Mouse (Mus musculus): Measurements from ENCODE around the gene Med31. TPM values are rescaled to one million over a fixed set of nuclear protein-coding genes. Genes with fewer than 3 reads are reported as not detected.
A peak's percentile ranks its signal among the peaks of the same experiment; 100 is the strongest.

Med31 gene
- polyA plus RNA-seq (2015; fragmentation: Nextera tagmentation; extraction: Ambion mirVana): 49.4 and 50.9 TPM in 2 replicates

DNA sequence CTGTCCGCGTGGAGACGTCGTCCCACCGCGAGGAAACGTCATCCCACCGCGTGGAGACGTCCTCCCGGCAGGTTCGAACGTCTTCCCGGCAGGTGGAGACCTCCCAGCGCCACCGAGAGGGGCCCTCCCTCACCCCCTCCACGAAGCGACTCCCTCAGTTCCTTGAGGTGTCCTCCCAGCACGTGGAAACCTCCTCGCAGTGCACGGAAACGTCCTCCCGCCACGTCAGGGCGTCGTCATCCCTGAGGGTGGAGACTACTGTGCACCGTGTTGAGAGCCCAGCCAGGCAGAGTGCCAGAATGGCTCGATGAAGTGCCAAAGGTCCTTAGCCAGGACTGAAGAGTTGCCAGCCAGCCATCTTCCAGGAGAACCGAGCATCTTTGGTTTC lies at the start of gene Med31:
TSS of gene Med31 (minus strand) at position 183 of the 388 bp plus-strand sequence.
- H3K27ac ChIP-seq (replicated peaks): peak within 1 kb of the TSS; percentile 73
- 2% methylated on average over 29 of the region's 29 CpGs for WGBS
- peak; percentile 61 for ATAC-seq (ENCODE audit: insufficient number of reproducible peaks, low FRiP score, low TSS enrichment, low read depth)

DNA sequence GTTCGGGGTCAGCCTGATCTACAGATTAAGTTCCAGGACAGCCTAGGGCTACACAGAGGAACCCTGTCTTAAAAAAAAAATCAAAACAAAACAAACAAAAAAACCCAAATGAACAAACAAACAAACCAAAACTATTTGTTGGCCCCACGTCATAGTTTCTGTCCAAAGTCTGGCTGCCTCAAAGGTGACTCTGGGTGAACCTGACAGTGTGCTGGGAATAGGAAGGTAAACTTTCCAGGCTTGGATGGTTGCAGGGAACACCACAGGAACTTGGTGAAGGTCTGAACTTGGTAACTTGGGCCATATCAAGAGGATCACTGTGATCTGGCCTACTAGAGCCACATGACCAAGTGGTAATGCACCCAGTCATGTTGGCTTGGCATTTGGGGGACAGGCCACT lies 41.0 kb upstream of the Med31 start:
- Histone ChIP-seq H3K27me3 (no peaks in the 10 kb centered on the region), H3K4me1 (no peaks in the 10 kb centered on the region), H3K4me2 (replicated peaks) (no peak overlapping the region), H3K27ac (replicated peaks) (no peak overlapping the region), H3K36me3 (no peaks in the 10 kb centered on the region), H3K9ac (no peak overlapping the region), H3K4me3 (replicated peaks) (no peak overlapping the region), H3K9me3 (replicated peaks) (no peaks in the 10 kb centered on the region)
- WGBS: 66% methylated on average over 2 of the region's 2 CpGs
- no peak for ATAC-seq (ENCODE audit: insufficient number of reproducible peaks, low FRiP score, low TSS enrichment, low read depth)

More for the DNA sequence above, at the start of gene Med31:
- H3K27me3 ChIP-seq: no peaks in the 10 kb centered on the region
- H3K4me1 ChIP-seq: peaks cover 12% of the 10 kb centered on the region
- H3K4me3 ChIP-seq (replicated peaks): peak within 1 kb of the TSS; percentile 82
- peak within 1 kb of the TSS; percentile 76 for H3K9ac ChIP-seq
- no peaks in the 10 kb centered on the region for H3K9me3 ChIP-seq (replicated peaks)
- H3K36me3 ChIP-seq: peaks cover 18% of the 10 kb centered on the region
- H3K4me2 ChIP-seq (replicated peaks): peak within 1 kb of the TSS; percentile 96

GRCm38 (mm10) chr11:72255629-72256028 lies 40.2 kb upstream of the Med31 start:
- no peak for ATAC-seq (ENCODE audit: insufficient number of reproducible peaks, low FRiP score, low TSS enrichment, low read depth)
- H3K4me3 ChIP-seq (replicated peaks): no peak overlapping the region
- H3K4me1 ChIP-seq: no peaks in the 10 kb centered on the region
- no peak overlapping the region for H3K4me2 ChIP-seq (replicated peaks)
- no peaks in the 10 kb centered on the region for H3K27me3 ChIP-seq
- H3K9ac ChIP-seq: no peak overlapping the region
- H3K36me3 ChIP-seq: no peaks in the 10 kb centered on the region
- no peak overlapping the region for H3K27ac ChIP-seq (replicated peaks)
- 98% methylated on average over 4 of the region's 4 CpGs for WGBS
- no peaks in the 10 kb centered on the region for H3K9me3 ChIP-seq (replicated peaks)

DNA sequence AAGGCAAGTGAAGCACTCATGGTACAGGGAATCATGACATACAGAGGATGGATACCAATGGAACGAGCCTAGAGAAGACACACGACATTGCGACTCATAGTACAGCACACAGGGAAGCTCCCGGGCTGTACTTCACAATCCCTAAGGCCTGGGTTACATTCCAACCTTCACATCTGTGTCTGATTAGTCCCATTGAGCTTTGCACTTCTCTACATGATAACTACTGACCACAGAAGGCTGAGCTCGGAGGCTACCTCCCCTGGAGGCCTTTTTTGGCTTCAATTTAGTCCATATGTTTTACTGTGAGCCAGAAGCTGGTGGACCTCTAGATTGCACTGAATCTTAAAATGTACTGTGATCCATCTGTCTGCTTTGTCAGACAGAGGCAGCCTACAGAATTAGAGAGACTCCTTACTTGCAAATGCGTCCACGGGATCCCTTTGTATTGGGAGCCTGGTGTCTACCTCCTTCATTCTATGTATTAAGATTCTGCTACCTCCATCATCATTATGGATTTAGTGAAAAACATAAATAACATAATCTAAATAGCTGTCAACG lies 29.9 kb upstream of the Med31 start:
- no peaks in the 10 kb centered on the region for H3K36me3 ChIP-seq
- H3K27me3 ChIP-seq: no peaks in the 10 kb centered on the region
- H3K4me1 ChIP-seq: no peaks in the 10 kb centered on the region
- no peak overlapping the region for H3K4me3 ChIP-seq (replicated peaks)
- H3K9ac ChIP-seq: no peak overlapping the region
- ATAC-seq (ENCODE audit: insufficient number of reproducible peaks, low FRiP score, low TSS enrichment, low read depth): no peak
- WGBS: 45% methylated on average over 8 of the region's 8 CpGs
- H3K9me3 ChIP-seq (replicated peaks): no peaks in the 10 kb centered on the region
- no peak overlapping the region for H3K4me2 ChIP-seq (replicated peaks)
- no peak overlapping the region for H3K27ac ChIP-seq (replicated peaks)

DNA sequence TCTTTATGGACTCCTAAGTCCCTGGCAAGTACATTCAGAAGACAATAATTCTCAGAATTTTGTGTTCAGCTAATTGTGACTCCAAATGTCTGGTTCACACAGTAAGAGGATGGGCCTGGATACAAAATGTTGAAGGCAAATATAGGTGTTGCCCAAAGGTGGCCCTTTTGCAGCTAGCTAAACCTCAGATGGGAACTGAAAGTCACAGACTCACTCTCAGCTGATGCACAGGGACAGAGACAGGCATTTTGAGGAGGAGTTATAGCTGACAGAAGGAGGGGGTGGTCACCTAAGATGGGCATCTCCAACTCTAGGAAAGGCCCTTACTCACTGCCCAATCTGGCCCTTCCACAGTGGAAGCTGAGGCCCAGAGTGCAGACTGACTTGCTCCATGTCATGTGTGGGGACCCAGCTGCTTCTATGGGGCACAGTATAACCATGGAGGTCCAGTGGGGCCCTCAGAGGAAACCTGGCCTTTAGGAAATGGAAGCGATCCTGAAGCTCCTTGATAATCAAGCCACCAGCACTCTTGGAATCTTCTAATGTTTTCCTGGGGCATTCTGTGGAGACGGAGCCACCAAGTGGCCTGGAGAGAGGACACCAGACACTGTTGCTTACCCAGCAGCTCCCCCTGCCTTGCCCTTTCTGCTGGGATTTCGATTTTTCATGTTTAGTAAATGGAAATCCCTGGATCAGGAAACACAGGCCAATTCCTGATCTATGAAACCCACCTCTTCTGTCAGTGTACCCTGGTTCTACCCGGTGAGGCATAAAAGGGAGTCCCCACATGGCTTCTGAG lies 24.9 kb upstream of the Med31 start:
- Histone ChIP-seq H3K36me3 (no peaks in the 10 kb centered on the region), H3K4me1 (no peaks in the 10 kb centered on the region), H3K9me3 (replicated peaks) (no peaks in the 10 kb centered on the region), H3K9ac (no peak overlapping the region), H3K4me2 (replicated peaks) (no peak overlapping the region), H3K27ac (replicated peaks) (no peak overlapping the region), H3K4me3 (replicated peaks) (no peak overlapping the region), H3K27me3 (no peaks in the 10 kb centered on the region)
- 68% methylated on average over 4 of the region's 4 CpGs for WGBS
- ATAC-seq (ENCODE audit: insufficient number of reproducible peaks, low FRiP score, low TSS enrichment, low read depth): no peak

GRCm38 (mm10) chr11:72234013-72234412 lies 18.6 kb upstream of the Med31 start:
- Histone ChIP-seq H3K9ac (no peak overlapping the region), H3K4me1 (no peaks in the 10 kb centered on the region), H3K4me2 (replicated peaks) (no peak overlapping the region), H3K36me3 (no peaks in the 10 kb centered on the region), H3K4me3 (replicated peaks) (no peak overlapping the region), H3K9me3 (replicated peaks) (no peaks in the 10 kb centered on the region), H3K27me3 (no peaks in the 10 kb centered on the region), H3K27ac (replicated peaks) (no peak overlapping the region)
- WGBS: 70% methylated on average over 5 of the region's 5 CpGs
- 0 out of 2 replicates have a peak, but pooled peaks have one; percentile 7 for ATAC-seq (ENCODE audit: insufficient number of reproducible peaks, low FRiP score, low TSS enrichment, low read depth)

DNA sequence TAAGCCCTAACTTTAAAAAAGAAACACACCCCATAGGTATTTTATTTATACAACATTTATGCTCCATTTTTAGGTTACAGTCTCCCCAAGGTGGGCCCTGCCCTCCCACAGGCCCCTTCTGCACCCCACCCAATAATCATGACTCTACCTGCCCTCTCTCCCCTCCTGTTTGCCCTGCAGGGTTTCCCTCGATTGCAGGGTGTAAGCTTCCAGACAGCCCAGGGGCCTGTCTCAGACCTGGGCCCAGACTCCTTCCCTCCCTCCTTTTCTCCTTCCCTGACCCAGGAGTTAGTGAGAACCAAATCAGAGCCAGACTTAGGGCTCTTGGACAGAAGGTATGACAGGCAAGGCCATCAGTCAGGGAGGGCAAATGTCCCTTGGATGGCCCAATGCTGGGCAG lies 17.6 kb upstream of the Med31 start:
- 32% methylated on average over 1 of the region's 1 CpGs for WGBS

DNA sequence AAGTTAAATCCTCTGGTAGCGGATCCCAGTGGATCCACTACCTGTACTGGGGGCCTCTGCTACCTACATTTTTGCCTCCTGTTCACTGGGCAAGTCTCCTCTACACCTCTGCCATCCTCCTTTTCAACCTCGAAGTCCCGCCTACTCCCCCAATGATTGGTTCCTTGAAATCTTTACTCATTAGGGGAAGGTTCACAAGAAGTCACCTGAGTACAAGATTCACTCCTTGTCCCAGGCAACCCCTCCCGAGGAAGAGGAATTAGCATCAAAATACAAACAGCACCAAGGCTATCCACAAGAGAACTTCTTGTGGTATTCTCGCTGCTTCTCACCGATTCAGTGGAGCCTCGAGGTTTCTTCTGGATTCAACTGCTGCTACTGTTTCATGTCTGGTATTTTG lies 16.7 kb upstream of the Med31 start:
- Histone ChIP-seq H3K27me3 (no peaks in the 10 kb centered on the region), H3K4me3 (replicated peaks) (no peak overlapping the region), H3K9me3 (replicated peaks) (no peaks in the 10 kb centered on the region), H3K4me2 (replicated peaks) (no peak overlapping the region), H3K27ac (replicated peaks) (no peak overlapping the region), H3K36me3 (no peaks in the 10 kb centered on the region), H3K4me1 (no peaks in the 10 kb centered on the region), H3K9ac (no peak overlapping the region)
- no peak for ATAC-seq (ENCODE audit: insufficient number of reproducible peaks, low FRiP score, low TSS enrichment, low read depth)
- 84% methylated on average over 7 of the region's 7 CpGs for WGBS

More for the DNA sequence above, 17.6 kb upstream of the Med31 start:
- no peak overlapping the region for H3K4me2 ChIP-seq (replicated peaks)
- H3K9me3 ChIP-seq (replicated peaks): no peaks in the 10 kb centered on the region
- H3K9ac ChIP-seq: no peak overlapping the region
- no peaks in the 10 kb centered on the region for H3K36me3 ChIP-seq
- no peak for ATAC-seq (ENCODE audit: insufficient number of reproducible peaks, low FRiP score, low TSS enrichment, low read depth)
- H3K27ac ChIP-seq (replicated peaks): no peak overlapping the region
- no peaks in the 10 kb centered on the region for H3K27me3 ChIP-seq
- no peak overlapping the region for H3K4me3 ChIP-seq (replicated peaks)
- no peaks in the 10 kb centered on the region for H3K4me1 ChIP-seq

DNA sequence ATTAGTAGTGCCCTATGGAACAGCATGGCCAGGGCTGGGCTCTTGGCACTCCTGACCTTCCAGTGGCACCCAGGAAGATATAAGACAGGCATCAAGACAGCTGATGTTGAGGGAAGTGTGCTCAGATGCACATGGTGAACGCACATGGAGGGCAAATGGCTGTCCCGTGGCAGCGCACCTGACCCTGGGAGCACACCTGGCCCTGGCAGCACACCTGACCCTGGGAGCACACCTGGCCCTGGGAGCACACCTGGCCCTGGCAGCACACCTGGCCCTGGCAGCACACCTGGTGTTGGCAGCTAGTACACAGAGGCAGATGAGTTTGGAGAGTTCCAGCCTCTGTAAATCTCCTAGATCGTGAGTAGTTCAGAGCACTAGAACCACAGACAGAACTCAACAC lies 13.1 kb upstream of the Med31 start:
- WGBS: 93% methylated on average over 4 of the region's 4 CpGs
- H3K4me1 ChIP-seq: no peaks in the 10 kb centered on the region
- no peaks in the 10 kb centered on the region for H3K9me3 ChIP-seq (replicated peaks)
- H3K4me2 ChIP-seq (replicated peaks): no peak overlapping the region
- ATAC-seq (ENCODE audit: insufficient number of reproducible peaks, low FRiP score, low TSS enrichment, low read depth): no peak
- H3K27me3 ChIP-seq: no peaks in the 10 kb centered on the region
- no peak overlapping the region for H3K4me3 ChIP-seq (replicated peaks)
- H3K36me3 ChIP-seq: no peaks in the 10 kb centered on the region
- H3K27ac ChIP-seq (replicated peaks): no peak overlapping the region
- H3K9ac ChIP-seq: no peak overlapping the region

DNA sequence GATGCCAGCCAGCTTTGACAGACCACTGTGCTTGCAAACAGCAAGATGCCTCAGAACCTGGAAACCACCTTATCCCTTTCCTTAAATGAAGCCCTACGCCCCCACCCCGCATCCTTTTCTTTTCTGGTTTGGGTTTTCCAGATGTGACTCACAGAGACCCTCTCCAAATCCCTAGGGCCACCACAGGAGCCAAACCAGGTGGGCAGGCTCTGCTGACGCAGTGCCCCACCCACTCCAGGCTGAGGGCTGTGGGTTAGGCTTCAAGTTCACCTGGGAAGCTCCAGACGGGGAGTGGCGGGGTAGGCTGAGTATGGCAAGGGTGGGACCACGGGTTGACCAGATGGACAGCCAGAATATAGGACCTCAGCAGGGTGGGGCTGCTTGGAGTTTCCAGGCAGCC lies 11.5 kb upstream of the Med31 start:
- Histone ChIP-seq H3K27ac (replicated peaks) (no peak overlapping the region), H3K9me3 (replicated peaks) (no peaks in the 10 kb centered on the region), H3K27me3 (no peaks in the 10 kb centered on the region), H3K4me2 (replicated peaks) (no peak overlapping the region), H3K4me1 (no peaks in the 10 kb centered on the region), H3K9ac (no peak overlapping the region), H3K36me3 (no peaks in the 10 kb centered on the region), H3K4me3 (replicated peaks) (no peak overlapping the region)
- 83% methylated on average over 6 of the region's 6 CpGs for WGBS
- no peak for ATAC-seq (ENCODE audit: insufficient number of reproducible peaks, low FRiP score, low TSS enrichment, low read depth)

DNA sequence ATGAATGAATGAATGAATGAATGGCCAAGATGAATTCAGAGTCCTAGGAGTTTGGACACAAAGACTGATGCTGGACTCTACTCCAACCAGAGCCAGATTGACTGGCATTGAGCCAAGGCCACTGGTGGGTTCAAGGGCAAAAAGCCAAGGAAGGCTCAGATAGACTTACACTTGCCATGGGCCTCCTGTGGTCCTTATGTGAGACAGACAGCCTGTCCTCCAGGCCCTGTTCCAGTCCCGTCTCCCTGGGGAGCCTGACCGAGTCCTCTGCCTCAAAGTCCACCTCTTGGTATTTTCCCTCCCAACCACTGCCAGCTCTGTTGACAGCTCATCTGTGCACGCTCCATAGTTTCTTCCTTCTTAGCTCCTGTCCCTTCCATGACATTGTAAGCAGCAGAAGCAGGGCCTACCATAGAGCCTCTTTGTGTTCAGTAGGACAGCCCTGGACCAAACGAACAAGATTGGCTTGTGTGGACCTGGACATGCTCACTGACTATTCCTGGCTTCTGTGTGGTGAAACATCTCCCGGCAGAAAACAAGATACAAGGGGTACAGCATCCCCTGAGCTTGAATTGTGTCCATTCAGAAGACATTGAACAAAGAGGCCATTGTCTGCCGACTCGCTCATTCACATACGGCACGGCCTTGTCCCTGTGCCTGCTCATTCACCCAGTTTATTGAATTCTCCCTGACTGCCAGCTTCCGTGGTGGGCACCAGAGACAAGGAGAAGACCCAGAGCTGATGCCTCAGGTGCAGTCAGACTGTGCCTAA lies 10.8 kb upstream of the Med31 start:
- Histone ChIP-seq H3K4me1 (no peaks in the 10 kb centered on the region), H3K9ac (no peak overlapping the region), H3K27ac (replicated peaks) (no peak overlapping the region), H3K9me3 (replicated peaks) (no peaks in the 10 kb centered on the region), H3K36me3 (no peaks in the 10 kb centered on the region), H3K4me2 (replicated peaks) (no peak overlapping the region), H3K4me3 (replicated peaks) (no peak overlapping the region), H3K27me3 (no peaks in the 10 kb centered on the region)
- ATAC-seq (ENCODE audit: insufficient number of reproducible peaks, low FRiP score, low TSS enrichment, low read depth): no peak
- WGBS: 51% methylated on average over 10 of the region's 10 CpGs

All from embryonic facial prominence, embryonic 15.5 days (tissue).